Mouse (Mus musculus) liver, postnatal 0 days (tissue): ENCODE data around the gene Spaca7. TPM values are rescaled to one million over a fixed set of nuclear protein-coding genes. Genes with fewer than 3 reads are reported as not detected.
A peak's percentile ranks its signal among the peaks of the same experiment; 100 is the strongest.
"Not testable (repeated sequence)": the region's sequence is repeated elsewhere in the genome, so short reads cannot be mapped to it uniquely, and the experiment has no call there.

Source experiments
- ATAC-seq: fragments of 200-750 bp; cut with Nextera tagmentation; 2 replicates; pipeline ENCODE4 v1.8.0; 2017; ENCODE audit warnings: mild to moderate bottlenecking, moderate library complexity
- DNase-seq: peaks from one replicate; pipeline ENCODE4 v3.0.0-alpha.2; 2016
- H3K27ac ChIP-seq: fragments of 300-500 bp; sonication (generic); 2 replicates; pipeline ENCODE4 v1.5.1; 2014; ENCODE audit warnings: antibody characterized with exemption, moderate library complexity, mild to moderate bottlenecking, low read depth
- H3K27me3 ChIP-seq: fragments of 300-500 bp; sonication (generic); 2 replicates; pipeline ENCODE4 v1.6.1; 2014; ENCODE audit warnings: low read length, control low read depth, mixed read lengths; ENCODE audit not compliant: insufficient read depth
- H3K36me3 ChIP-seq: fragments of 300-500 bp; sonication (generic); replicated peaks from 2 replicates; pipeline ENCODE4 v1.6.1; 2014; ENCODE audit warnings: mild to moderate bottlenecking, control low read depth, low read length, moderate library complexity, mixed read lengths; ENCODE audit not compliant: insufficient read depth
- H3K4me1 ChIP-seq: fragments of 300-500 bp; sonication (generic); 2 replicates; pipeline ENCODE4 v1.6.1; 2014; ENCODE audit warnings: antibody characterized with exemption, mild to moderate bottlenecking, control low read depth; ENCODE audit not compliant: insufficient read depth
- H3K4me2 ChIP-seq: fragments of 300-500 bp; sonication (generic); 2 replicates; pipeline ENCODE4 v1.6.1; 2014; ENCODE audit warnings: low read depth, mild to moderate bottlenecking, low read length, moderate library complexity, mixed read lengths
- H3K4me3 ChIP-seq: fragments of 300-500 bp; sonication (generic); 2 replicates; pipeline ENCODE4 v1.5.1; 2014; ENCODE audit warnings: low read depth, low read length
- H3K9ac ChIP-seq: fragments of 300-500 bp; sonication (generic); replicated peaks from 2 replicates; pipeline ENCODE4 v1.6.1; 2014; ENCODE audit warnings: mild to moderate bottlenecking, moderate library complexity
- H3K9me3 ChIP-seq: fragments of 300-500 bp; sonication (generic); 2 replicates; pipeline ENCODE4 v1.6.1; 2016; ENCODE audit warnings: mild to moderate bottlenecking, control low read depth, low read length, mixed read lengths
- CTCF ChIP-seq: sonication (generic); IDR thresholded peaks from 2 replicates; pipeline ENCODE4 v1.5.1; 2016; ENCODE audit warnings: antibody characterized with exemption, low read depth
- EP300 ChIP-seq: IDR thresholded peaks from 2 replicates; pipeline ENCODE4 v1.6.1; 2016; ENCODE audit warnings: antibody characterized with exemption, low read depth, mild to moderate bottlenecking
- WGBS: fragments of 180-500 bp; shearing (Covaris S2); extraction: QIAGEN DNeasy Blood & Tissue Kit; methylation state at CpG from one replicate; pipeline ENCODE4 v1.1.7; 2014; ENCODE audit not compliant: insufficient replicate concordance; 5-methylcytosine and 5-hydroxymethylcytosine counted together
- polyA plus RNA-seq: library from polyadenylated mRNA; unstranded; fragments of >200 nt; fragmentation: Nextera tagmentation; extraction: Ambion mirVana; gene quantifications from 2 replicates; pipeline ENCODE4 v1.2.1, GENCODE M21; 2015

Spaca7 gene
- polyA plus RNA-seq, 1 experiment from 2014 or later = not detected

DNA sequence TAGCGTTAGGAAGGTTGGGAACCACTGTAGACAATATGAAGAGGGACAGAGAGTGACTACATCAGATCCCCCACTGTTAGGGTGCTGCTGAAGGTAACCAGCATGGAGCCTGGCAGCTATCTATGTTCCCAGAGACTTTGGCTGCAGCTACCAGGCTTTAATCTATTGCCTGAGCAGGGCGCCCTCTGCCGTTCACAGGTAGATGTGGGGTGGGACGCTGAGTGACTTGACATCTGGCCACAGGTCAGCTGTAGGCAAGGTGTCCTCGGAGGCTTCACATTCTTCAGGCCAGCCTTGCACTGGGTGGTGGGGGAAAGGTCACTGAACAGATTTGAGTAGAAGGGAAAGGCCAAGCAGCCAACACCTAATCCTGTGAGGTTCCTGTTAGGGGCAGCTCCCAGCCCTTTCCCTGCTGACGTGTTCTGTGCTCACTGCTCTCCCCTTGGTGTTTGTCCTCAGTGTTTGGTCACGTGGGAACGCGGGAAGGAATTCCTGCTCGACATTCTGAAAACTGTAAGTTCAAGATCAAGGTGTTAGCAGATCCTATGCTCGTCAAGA, 11.3 kb upstream of the Spaca7 start:
- no peak overlapping the region for H3K27ac ChIP-seq
- ATAC-seq (no peak), DNase-seq (peak; percentile 74)
- H3K36me3 ChIP-seq = no peaks in the 10 kb centered on the region
- peaks cover 19% of the 10 kb centered on the region for H3K27me3 ChIP-seq
- TF ChIP-seq CTCF (peak; percentile 84), EP300 (no peak)
- H3K9ac ChIP-seq = no peak overlapping the region
- WGBS = 14% methylated on average over 11 of the region's 11 CpGs
- no peaks in the 10 kb centered on the region for H3K4me1 ChIP-seq
- no peak overlapping the region for H3K4me2 ChIP-seq
- H3K9me3 ChIP-seq = no peaks in the 10 kb centered on the region
- no peak overlapping the region for H3K4me3 ChIP-seq

DNA sequence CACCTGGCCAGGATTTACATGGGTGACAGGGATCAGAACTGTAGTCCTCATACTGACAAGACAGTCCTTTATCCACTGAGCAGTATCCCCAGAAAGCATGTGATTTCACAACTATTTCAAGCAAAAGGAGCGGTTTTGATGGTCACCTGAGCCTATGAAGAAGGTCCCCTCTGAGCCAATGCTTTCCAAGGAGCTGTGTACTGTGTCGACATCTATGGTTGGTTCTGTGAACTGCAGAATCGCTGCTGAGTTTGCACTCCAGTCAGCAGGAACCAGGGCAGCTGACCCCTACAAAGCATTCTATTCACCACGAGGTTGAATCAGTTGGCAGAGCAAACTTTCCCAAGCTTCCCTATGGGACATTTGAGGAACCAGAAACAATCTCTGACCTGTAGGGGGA, 8.5 kb upstream of the Spaca7 start:
- Histone ChIP-seq H3K4me3 (no peak overlapping the region), H3K9me3 (no peaks in the 10 kb centered on the region), H3K9ac (no peak overlapping the region), H3K27ac (no peak overlapping the region), H3K4me1 (no peaks in the 10 kb centered on the region), H3K27me3 (peaks cover 19% of the 10 kb centered on the region), H3K36me3 (no peaks in the 10 kb centered on the region), H3K4me2 (no peak overlapping the region)
- peak; percentile 29 for DNase-seq
- peak; percentile 73 for TF ChIP-seq CTCF
- no peak for TF ChIP-seq EP300
- 4% methylated on average over 4 of the region's 4 CpGs for WGBS
- ATAC-seq = no peak

DNA sequence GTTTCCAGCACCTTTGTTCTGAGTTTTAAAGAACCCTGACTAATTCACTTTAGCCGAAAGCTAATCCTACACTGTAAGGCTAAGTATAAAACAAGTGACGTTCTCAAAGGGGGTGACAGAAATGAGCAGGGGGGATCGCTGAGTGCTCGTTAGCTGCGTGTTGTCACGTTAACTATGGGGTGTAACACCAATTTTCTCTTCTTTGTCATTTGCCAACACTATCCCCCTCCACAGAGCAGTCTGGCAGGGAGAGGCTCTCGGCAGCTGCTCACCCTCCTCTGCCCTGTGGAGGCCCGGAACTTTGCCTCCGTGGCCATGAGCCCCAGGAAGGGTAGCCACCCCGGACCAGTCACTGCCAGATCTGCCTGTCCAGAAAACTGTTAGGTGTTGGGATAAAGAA, 7.3 kb upstream of the Spaca7 start:
- no peak overlapping the region for H3K4me3 ChIP-seq
- no peak overlapping the region for H3K27ac ChIP-seq
- no peak overlapping the region for H3K4me2 ChIP-seq
- TF ChIP-seq CTCF = no peak
- no peak for TF ChIP-seq EP300
- no peaks in the 10 kb centered on the region for H3K36me3 ChIP-seq
- no peak overlapping the region for H3K9ac ChIP-seq
- no peaks in the 10 kb centered on the region for H3K4me1 ChIP-seq
- DNase-seq (no peak), ATAC-seq (no peak)
- peaks cover 20% of the 10 kb centered on the region for H3K27me3 ChIP-seq
- H3K9me3 ChIP-seq = no peaks in the 10 kb centered on the region
- WGBS = 67% methylated on average over 10 of the region's 10 CpGs

DNA sequence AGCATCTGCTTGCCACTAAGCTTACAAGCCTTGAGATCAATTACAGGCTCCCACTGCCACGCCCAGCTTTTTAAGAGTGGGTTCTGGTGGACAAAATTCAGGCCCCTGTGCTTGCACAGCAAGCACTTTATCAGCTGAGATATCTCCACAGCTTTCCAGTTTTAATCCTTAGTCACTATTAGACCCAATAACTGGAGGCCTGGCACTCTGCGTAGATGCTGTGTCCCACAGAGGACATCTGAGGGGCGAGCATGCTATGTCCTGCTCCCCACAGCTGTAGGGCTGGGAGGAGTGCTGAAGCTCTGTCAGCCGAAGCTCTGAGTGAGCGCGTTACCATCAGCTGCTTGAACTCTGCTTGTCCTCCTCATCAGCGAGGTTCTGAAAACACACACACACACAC, 6.3 kb upstream of the Spaca7 start:
- peaks cover 19% of the 10 kb centered on the region for H3K27me3 ChIP-seq
- no peak overlapping the region for H3K9ac ChIP-seq
- no peak overlapping the region for H3K27ac ChIP-seq
- no peaks in the 10 kb centered on the region for H3K36me3 ChIP-seq
- H3K4me1 ChIP-seq = no peaks in the 10 kb centered on the region
- WGBS = 54% methylated on average over 7 of the region's 7 CpGs
- H3K4me2 ChIP-seq = no peak overlapping the region
- no peaks in the 10 kb centered on the region for H3K9me3 ChIP-seq
- DNase-seq = no peak
- no peak for TF ChIP-seq EP300
- TF ChIP-seq CTCF = no peak
- no peak for ATAC-seq
- no peak overlapping the region for H3K4me3 ChIP-seq

DNA sequence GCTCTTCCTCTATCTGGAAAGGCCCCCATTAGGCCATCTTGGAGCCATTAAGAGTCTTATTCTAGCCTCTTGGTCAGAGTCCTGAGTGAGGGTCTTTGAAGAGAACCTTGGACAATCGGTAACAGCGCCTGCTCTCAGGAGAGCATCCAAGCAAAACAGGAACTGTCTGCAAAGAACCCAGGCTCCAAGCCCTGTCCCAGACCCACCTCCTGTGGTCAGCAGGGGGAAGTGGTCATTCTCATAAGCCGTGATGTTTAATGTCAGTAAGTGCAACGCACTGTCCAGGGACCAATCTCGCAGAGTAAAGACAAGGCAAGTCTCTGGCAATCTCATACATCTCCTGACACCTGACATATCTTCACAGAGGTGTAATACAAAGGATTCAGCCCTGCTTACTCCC, 3.2 kb downstream of the Spaca7 start:
- TF ChIP-seq CTCF (no peak), EP300 (no peak)
- no peaks in the 10 kb centered on the region for H3K9me3 ChIP-seq
- WGBS = 49% methylated on average over 5 of the region's 5 CpGs
- H3K27ac ChIP-seq = no peak overlapping the region
- no peak overlapping the region for H3K4me2 ChIP-seq
- DNase-seq = no peak
- no peak overlapping the region for H3K4me3 ChIP-seq
- H3K9ac ChIP-seq = no peak overlapping the region
- H3K36me3 ChIP-seq = no peaks in the 10 kb centered on the region
- no peak for ATAC-seq
- 0 out of 2 replicates have a peak, but pooled peaks cover 6% of the 10 kb centered on the region for H3K27me3 ChIP-seq
- no peaks in the 10 kb centered on the region for H3K4me1 ChIP-seq

DNA sequence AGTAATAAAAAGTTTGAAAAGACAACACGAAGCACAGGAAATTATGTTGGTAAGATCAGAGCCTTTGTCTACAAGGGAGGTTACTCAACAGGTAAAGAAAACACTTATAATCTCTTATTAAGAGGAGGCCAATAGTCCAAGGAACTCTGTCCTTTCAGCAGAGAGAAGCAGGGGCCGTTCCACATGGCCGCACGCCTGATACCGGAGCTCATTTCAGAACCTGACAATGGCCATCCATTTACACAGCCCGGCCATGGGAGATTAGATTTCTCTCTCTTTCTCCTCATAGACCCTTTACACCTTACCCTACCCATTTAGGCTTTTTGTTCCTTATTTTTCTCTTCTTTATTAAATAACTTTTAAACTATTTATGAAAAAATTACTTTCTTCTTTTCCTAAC, 3.9 kb downstream of the Spaca7 start:
- Histone ChIP-seq H3K36me3 (no peaks in the 10 kb centered on the region), H3K27me3 (0 out of 2 replicates have a peak, but pooled peaks cover 6% of the 10 kb centered on the region), H3K4me2 (no peak overlapping the region), H3K4me1 (no peaks in the 10 kb centered on the region), H3K9me3 (no peaks in the 10 kb centered on the region), H3K4me3 (no peak overlapping the region), H3K27ac (no peak overlapping the region), H3K9ac (no peak overlapping the region)
- WGBS = 72% methylated on average over 6 of the region's 6 CpGs
- DNase-seq = no peak
- TF ChIP-seq EP300 (no peak), CTCF (no peak)
- ATAC-seq = no peak

DNA sequence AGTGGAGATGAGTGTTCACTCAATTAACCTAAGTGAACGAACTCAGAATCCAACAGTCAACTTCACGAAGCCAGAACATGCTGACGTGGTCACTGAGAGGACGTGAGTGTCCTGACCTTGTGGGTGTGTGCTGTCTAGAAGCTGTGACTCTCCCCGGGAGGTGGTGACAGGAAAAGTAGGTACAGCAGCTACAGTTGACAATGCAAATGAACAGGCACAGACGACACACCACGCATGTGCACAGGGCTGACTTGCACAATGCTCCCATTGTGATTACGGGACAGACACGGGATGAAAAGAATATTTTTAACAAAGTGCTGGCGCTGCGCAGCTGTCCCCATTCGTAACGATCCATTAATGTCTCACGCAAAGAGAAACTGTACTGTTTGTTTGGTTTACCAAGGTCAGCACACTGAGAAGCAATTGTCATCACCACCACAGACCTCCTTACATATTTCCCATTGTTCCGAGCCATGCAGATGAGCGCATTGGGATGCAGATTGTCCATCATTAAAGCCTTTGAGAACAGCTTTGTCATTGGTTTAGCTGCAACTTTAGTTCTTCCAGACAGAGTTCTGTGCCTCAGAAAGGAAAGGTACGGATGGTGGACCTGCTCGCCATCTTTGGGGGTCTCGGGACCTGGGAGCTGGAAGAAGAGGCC, 6.6 kb downstream of the Spaca7 start:
- not testable (repeated sequence) for H3K4me1 ChIP-seq, H3K36me3 ChIP-seq, H3K27ac ChIP-seq, DNase-seq, H3K9ac ChIP-seq, H3K4me3 ChIP-seq, H3K27me3 ChIP-seq, H3K4me2 ChIP-seq, ATAC-seq, H3K9me3 ChIP-seq
- WGBS = 78% methylated on average over 19 of the region's 19 CpGs
